Mouse (Mus musculus) bone marrow, adult 2 months (tissue): ENCODE data around the gene Med23. TPM values are rescaled to one million over a fixed set of nuclear protein-coding genes. Genes with fewer than 3 reads are reported as not detected.

Experiments
- H3K27ac ChIP-seq: fragments of 200-500 bp; 2 replicates; pipeline ENCODE4 v1.5.1; 2012; ENCODE audit warnings: low read depth, mild to moderate bottlenecking, control low read depth, inconsistent platforms, low read length; ENCODE audit not compliant: control insufficient read depth, poor library complexity, insufficient read depth
- H3K4me1 ChIP-seq: fragments of 200-500 bp; 2 replicates; pipeline ENCODE4 v1.6.1; 2011; ENCODE audit warnings: low read length; ENCODE audit not compliant: control insufficient read depth, insufficient read depth
- H3K4me3 ChIP-seq: fragments of 200-500 bp; replicated peaks from 2 replicates; pipeline ENCODE3; 2011; ENCODE audit warnings: mild to moderate bottlenecking, low read depth, low read length, control low read depth; ENCODE audit not compliant: control insufficient read depth
- CTCF ChIP-seq: fragments of 200-500 bp; IDR thresholded peaks from 2 replicates; pipeline ENCODE4 v1.5.1; 2011; ENCODE audit warnings: low read length, control low read depth; ENCODE audit not compliant: control insufficient read depth, insufficient read depth
- POLR2A ChIP-seq: fragments of 200-500 bp; IDR thresholded peaks from 2 replicates; pipeline ENCODE4 v1.6.1; 2011; ENCODE audit warnings: low read depth, mild to moderate bottlenecking, control low read depth, low read length, borderline replicate concordance; ENCODE audit not compliant: control insufficient read depth
- WGBS: fragments of 180-500 bp; shearing (Covaris S2); methylation state at CpG from one replicate; pipeline ENCODE4 v1.1.7; 2018; 5-methylcytosine and 5-hydroxymethylcytosine counted together
- polyA plus RNA-seq: library from polyadenylated mRNA; stranded (reverse); fragments of >200 nt; gene quantifications from 2 replicates; pipeline ENCODE4 v1.2.4, GENCODE M21; 2011; ENCODE audit warnings: low replicate concordance; ENCODE audit not compliant: missing spikeins, insufficient read depth, insufficient read length

The Med23 gene
- polyA plus RNA-seq, 1 experiment = 8.7 TPM

DNA sequence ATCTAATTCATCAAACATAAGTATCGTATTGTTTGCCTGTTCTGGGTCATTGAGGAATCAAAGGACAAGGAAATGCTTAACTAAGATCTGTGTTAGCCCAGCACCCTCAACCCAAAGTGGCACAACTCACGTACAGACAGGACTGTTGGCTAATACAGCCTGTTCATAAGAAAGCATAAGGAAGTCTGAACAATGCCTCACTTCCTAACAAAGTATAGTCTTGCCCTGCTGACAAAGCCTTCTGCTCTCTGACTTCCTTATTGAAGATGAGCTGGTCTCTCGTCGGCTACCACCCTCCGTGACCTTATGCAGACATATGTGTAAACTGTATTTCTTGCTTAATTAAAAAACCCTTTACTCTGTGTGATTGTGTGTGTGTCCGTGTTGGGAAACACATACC, 60.4 kb downstream of the Med23 start:
- TF ChIP-seq CTCF (no peak), POLR2A (no peak)
- Histone ChIP-seq H3K27ac (no peak overlapping the region), H3K4me1 (no peaks in the 10 kb centered on the region), H3K4me3 (no peak overlapping the region)
- 36% methylated on average over 6 of the region's 6 CpGs for WGBS

DNA sequence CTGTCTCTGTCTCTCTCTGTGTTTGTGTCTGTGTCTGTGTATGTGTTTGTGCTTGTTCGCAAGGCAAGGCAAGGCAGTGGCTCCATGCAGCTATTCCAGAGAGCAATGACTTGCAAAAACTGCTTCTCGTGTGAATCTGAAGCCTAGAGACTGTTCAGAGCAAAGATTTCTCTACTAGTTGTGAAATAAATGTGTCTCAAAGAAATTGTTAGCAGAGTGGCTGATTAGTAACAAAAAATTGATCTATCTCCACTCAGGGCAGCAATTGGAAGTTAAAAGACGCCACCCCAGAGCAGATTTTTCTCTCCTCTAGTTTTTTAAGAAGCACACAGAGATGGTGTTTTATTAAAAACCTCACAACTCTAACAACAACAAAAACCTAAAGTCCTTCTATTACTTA, 78.1 kb downstream of the Med23 start:
- H3K4me1 ChIP-seq = no peaks in the 10 kb centered on the region
- no peak overlapping the region for H3K4me3 ChIP-seq
- no peak overlapping the region for H3K27ac ChIP-seq
- WGBS = 56% methylated on average over 3 of the region's 3 CpGs
- TF ChIP-seq POLR2A = no peak
- TF ChIP-seq CTCF = no peak

DNA sequence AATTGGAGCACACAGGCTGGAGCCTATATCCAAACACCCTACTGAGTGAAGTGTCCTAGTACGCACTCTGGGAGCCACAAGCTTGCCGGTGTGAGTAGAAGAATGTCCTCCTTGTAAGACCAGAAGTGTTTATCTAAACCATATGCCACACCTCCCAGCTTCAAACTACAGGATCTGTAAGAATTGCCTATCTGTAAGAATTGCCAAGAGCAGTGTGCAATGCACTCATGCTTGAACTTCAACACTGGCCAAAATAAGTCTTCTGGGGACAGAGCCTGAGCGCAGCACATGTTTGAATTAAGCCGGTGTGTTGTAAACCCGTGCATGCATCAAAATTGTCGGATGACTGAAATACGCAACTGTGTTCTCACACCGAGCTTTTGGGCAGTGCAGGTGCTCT, 78.5 kb downstream of the Med23 start:
- no peaks in the 10 kb centered on the region for H3K4me1 ChIP-seq
- TF ChIP-seq CTCF (no peak), POLR2A (no peak)
- 86% methylated on average over 8 of the region's 8 CpGs for WGBS
- no peak overlapping the region for H3K27ac ChIP-seq
- H3K4me3 ChIP-seq = no peak overlapping the region

DNA sequence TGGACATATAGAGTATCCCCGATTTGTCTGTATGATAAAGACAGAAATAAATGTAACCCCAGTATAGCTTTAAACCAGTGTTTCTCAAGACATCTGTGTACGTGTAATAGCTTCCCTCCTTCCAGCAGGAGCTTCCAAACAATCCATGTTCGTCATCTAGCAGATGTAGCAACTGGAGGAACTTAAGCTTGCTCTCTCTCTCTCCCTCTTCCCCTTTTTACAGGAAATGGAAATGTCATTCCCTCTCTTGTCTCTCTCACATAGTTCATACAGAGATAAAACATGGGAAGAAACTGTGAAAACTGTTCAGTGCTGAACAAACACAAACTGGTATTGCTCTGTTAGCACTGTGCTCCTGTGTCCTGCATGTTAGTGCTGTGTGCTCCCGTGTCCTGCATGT, 80.4 kb downstream of the Med23 start:
- H3K27ac ChIP-seq = no peak overlapping the region

DNA sequence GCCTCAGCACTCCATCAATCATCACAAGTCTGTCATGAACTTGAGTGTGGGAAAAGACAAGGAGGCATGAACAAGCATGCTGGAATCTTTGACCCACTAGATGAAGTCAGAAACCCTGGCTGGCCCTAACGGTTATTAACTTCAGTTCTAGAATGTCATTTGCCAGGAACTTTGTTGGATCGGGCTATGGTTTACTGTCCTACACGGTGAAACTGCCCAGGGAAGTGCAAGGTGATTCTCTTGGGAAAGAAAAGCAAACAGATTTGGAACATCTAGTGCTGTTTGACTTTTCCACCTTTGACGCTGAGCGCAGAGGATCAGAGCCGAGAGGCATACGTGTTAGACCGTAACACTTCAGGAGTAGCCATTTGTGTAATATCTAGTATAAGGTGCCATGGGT, 81.8 kb downstream of the Med23 start:
- TF ChIP-seq POLR2A (no peak), CTCF (no peak)
- H3K4me1 ChIP-seq = no peaks in the 10 kb centered on the region
- 88% methylated on average over 8 of the region's 8 CpGs for WGBS
- no peak overlapping the region for H3K4me3 ChIP-seq
- H3K27ac ChIP-seq = no peak overlapping the region

More for the DNA sequence above, 80.4 kb downstream of the Med23 start:
- TF ChIP-seq POLR2A (no peak), CTCF (no peak)
- WGBS = 57% methylated on average over 4 of the region's 4 CpGs
- Histone ChIP-seq H3K4me1 (no peaks in the 10 kb centered on the region), H3K4me3 (no peak overlapping the region)

DNA sequence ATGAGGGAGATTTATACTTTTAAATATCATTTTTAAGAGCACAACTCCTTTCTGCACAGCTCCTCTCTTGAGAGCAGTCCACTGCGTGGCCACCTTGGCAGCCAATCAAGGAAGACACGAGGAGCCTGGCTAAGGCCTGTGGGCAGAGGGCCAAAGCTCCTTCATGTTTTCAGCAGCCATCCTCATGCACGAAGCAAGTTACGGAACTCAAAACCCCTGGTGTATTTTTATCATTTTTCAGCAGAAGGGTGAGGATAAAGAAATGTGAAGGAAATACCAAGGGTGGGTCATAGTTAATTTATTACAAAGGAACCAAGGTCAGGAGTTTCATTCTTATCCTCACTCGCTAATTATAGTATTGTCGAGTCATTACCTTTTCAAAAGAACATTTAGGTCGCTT, 82.8 kb downstream of the Med23 start:
- TF ChIP-seq CTCF (no peak), POLR2A (no peak)
- 45% methylated on average over 7 of the region's 7 CpGs for WGBS
- no peaks in the 10 kb centered on the region for H3K4me1 ChIP-seq
- H3K27ac ChIP-seq = no peak overlapping the region
- H3K4me3 ChIP-seq = no peak overlapping the region

DNA sequence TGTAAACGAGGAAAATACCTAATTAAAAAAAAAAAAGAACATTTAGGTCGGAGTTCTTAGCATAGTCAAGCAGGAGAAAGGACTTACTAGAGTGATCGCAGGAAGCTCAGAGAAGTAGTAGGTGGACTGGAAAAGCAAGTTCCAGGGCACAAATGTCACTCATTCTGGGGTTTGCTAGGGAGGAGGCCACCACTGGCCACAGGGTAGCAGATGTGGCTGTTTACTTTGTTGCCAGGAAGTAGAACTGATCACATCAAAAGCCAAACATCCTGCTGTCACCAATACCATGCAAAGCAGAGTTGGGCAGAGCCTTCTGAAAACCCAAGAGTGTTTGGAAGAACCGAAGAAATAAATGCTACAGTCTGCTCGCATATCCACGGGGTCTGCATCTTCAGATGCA, 84.1 kb downstream of the Med23 start:
- WGBS = 73% methylated on average over 6 of the region's 6 CpGs
- Histone ChIP-seq H3K4me1 (no peaks in the 10 kb centered on the region), H3K27ac (no peak overlapping the region), H3K4me3 (no peak overlapping the region)
- no peak for TF ChIP-seq CTCF
- no peak for TF ChIP-seq POLR2A

DNA sequence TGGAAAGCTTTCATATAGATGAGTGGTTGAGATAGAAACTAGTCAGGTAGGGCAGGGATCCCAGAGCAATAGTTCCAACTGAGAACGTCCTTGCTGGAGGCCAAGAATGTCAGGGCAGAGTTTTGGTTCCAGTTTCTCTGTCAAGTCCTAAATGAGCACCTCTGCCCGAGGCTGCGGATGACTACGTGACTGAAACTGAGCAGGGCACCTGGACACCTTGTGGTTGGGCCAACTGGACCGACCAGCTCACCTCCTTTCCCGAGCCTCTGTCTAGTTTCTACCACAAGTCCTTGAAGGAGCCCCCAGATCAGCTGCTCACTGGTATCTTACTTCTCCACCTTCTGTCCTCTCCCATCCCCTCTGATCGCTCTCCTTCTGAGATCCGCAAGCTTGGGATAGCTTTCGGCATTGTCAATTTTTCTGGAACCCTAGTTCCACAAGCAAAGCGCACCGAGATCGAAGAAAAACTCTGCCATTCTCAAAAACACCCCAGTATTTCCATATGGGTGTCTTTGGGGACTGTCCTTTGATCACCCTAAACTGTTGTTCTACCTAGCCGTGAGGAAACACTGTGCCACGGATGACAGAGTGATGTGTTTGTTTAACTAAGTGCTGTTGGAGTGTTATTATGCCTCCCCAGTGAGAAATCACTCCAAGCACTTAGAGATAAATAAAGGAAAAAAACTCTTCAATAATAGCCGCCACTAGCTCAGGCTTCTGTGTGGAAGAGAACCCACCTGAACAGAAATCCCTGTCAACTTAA, 88.7 kb downstream of the Med23 start:
- no peak overlapping the region for H3K27ac ChIP-seq
- WGBS = 83% methylated on average over 15 of the region's 15 CpGs
- no peak overlapping the region for H3K4me3 ChIP-seq
- H3K4me1 ChIP-seq = no peaks in the 10 kb centered on the region
- TF ChIP-seq CTCF (no peak), POLR2A (no peak)
